Comparison of ENCODE assay signal across 11 mouse cellular contexts in the genomic region with DNA sequence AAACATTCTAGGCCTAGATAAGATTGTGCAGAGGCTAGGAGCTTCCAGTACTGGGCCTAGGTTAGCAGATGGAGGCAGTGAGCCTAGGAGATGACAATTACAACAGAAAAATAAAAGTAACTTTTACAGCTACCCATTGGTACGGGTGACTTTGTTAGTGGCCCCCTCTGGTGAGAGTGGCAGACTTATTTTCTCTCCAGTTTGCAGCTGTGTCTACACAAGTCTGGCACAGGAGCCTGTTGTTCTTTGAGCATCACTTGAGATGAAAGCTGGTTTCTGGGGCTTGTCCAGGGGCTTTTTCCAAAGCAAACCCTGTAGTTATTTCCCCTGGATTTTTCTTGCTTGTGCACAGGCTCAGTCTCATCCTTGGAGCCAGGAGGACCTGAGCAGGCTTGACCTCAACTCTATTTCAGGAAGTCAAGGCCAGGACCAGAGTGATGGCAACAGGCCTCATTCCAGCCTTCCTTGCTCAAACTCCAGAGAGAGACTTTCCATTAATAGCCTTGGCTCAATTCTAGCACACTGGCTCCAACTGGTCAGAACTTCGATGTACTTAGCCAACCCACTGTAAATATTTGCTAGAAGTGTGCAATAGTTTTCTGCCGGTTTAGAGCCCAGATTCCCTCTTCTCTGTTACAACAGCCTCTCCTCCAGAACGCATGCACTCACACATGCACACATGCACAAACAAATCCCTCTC.
DNase-seq lines count a peak whose midpoint lies in the region; ATAC-seq lines count a peak whose summit lies in the region.
"Had no signal": no experiment of that assay in that cellular context is flagged by ENCODE, and none has a peak within 500 bp of the region (broad histone marks: within the 10 kb centered on the region; RNA-seq: fewer than 3 reads in every experiment).

No protein-coding gene starts in this region.

- H3K4me1 ChIP-seq in lung, embryonic 15.5 days: 0 out of 2 replicates have a peak, but pooled peaks cover 5% of the 10 kb centered on the region
- H3K4me1 ChIP-seq: embryonic facial prominence, embryonic 12.5 days had no signal

- ATAC-seq in lung, embryonic 15.5 days (ENCODE audit: borderline replicate concordance, extremely low read depth, low FRiP score, low TSS enrichment): peak; percentile 78
- ATAC-seq: Patski had no signal

- no peaks in the 10 kb centered on the region for H3K9me3 ChIP-seq in lung, embryonic 15.5 days
- H3K9me3 ChIP-seq: embryonic facial prominence, embryonic 12.5 days had no signal

- H3K27ac ChIP-seq in lung, embryonic 15.5 days: peak overlapping the region; percentile 72
- H3K27ac ChIP-seq: embryonic facial prominence, embryonic 12.5 days; layer of hippocampus, adult 2 months had no signal

- WGBS in lung, embryonic 15.5 days: 35% methylated on average over 4 of the region's 4 CpGs

- H3K9ac ChIP-seq in lung, embryonic 15.5 days: no peak overlapping the region
- H3K9ac ChIP-seq: embryonic facial prominence, embryonic 12.5 days had no signal

- H3K4me3 ChIP-seq in lung, embryonic 15.5 days: no peak overlapping the region
- H3K4me3 ChIP-seq: embryonic facial prominence, embryonic 12.5 days; layer of hippocampus, adult 2 months had no signal

- no peaks in the 10 kb centered on the region for H3K27me3 ChIP-seq in lung, embryonic 15.5 days
- H3K27me3 ChIP-seq: embryonic facial prominence, embryonic 12.5 days; Patski had no signal

- no peak overlapping the region for H3K4me2 ChIP-seq in lung, embryonic 15.5 days
- H3K4me2 ChIP-seq: embryonic facial prominence, embryonic 12.5 days had no signal

- H3K36me3 ChIP-seq in lung, embryonic 15.5 days: no peaks in the 10 kb centered on the region
- H3K36me3 ChIP-seq: embryonic facial prominence, embryonic 12.5 days had no signal

- peak; percentile 26 for DNase-seq in adrenal gland, postnatal 10 days
- DNase-seq in adrenal gland, postnatal 25 days: no peak
- DNase-seq in urinary bladder, postnatal 14 days (ENCODE audit: low spot score): peak; percentile 38
- DNase-seq in urinary bladder, adult 2 months (ENCODE audit: low spot score): no peak
- DNase-seq in testis, postnatal 14 days (ENCODE audit: low spot score): peak; percentile 34
- no peak for DNase-seq in cerebellum, postnatal 4 days (ENCODE audit: low spot score in 2 of 2)
- DNase-seq in right cerebral cortex, adult 2 months (ENCODE audit: low spot score in 2 of 2): no peak

Comparison
In these comparisons a context has a peak if more than half of its experiments do, and no peak if none do; other contexts are left out.
1. DNase-seq: peak in adrenal gland, postnatal 10 days (single experiment), urinary bladder, postnatal 14 days (single experiment) and testis, postnatal 14 days (single experiment); none in adrenal gland, postnatal 25 days (single experiment), urinary bladder, adult 2 months (single experiment), cerebellum, postnatal 4 days (0 of 2) and right cerebral cortex, adult 2 months (0 of 2).